Mouse (Mus musculus) spleen, adult 2 months (tissue): Measurements from ENCODE around the gene Olfr689.

Source experiments
- CTCF ChIP-seq: fragments of 200-500 bp; IDR thresholded peaks from 2 replicates; pipeline ENCODE4 v1.5.1; 2011; ENCODE audit warnings: mild to moderate bottlenecking, inconsistent platforms; ENCODE audit not compliant: insufficient read depth, insufficient read length, insufficient replicate concordance; ENCODE audit errors: extremely low read depth
- POLR2A ChIP-seq: fragments of 200-500 bp; IDR thresholded peaks from 2 replicates; pipeline ENCODE4 v1.6.1; 2011; ENCODE audit warnings: low read depth, low read length, inconsistent platforms

GRCm38 (mm10) chr7:105342752-105343151 is 31.8 kb downstream of the Olfr689 start:
- TF ChIP-seq CTCF (no peak), POLR2A (no peak)
